Mouse (Mus musculus): ENCODE data around the gene Pdgfc. TPM values are rescaled to one million over a fixed set of nuclear protein-coding genes. Genes with fewer than 3 reads are reported as not detected.

Gene Pdgfc
- polyA plus RNA-seq (2012) = not detected in 2 replicates

DNA sequence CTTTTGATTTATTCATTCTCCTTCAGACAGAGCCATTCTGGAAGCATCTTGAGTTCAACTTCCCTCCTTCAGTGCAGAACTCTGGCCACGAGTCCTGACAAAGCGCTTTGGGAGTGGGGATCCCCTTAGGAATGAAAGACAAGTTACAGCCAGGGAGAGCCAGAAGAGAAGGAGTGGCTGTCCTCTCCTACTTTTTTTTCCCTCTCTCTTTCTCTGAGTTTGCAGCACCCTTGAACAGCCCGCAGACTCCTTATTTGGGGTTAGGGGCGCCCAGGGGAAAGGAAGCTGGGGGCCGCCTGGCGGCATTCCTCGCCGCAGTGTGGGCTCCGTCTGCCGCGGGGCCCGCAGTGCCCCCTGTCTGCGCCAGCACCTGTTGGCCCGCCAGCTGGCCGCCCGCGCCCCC is at the start of gene Pdgfc:
TSS of gene Pdgfc (plus strand) at position 266 of the 403 bp plus-strand sequence.
- TF ChIP-seq GATA1 (IDR thresholded peaks at IDR 0.05; ENCODE audit: low read length) (no peak), TAL1 (IDR thresholded peaks at IDR 0.05; ENCODE audit: low read length) (no peak)
- Histone ChIP-seq H3K9me3 (ENCODE audit: control insufficient read depth, low read length) (no peaks in the 10 kb centered on the region; the same call in 1 of the 2 replicates), H3K4me1 (ENCODE audit: control insufficient read depth) (no peaks in the 10 kb centered on the region), H3K27me3 (ENCODE audit: control insufficient read depth) (peaks cover 37% of the 10 kb centered on the region), H3K4me3 (replicated peaks) (peak within 1 kb of the TSS; percentile 43), H3K36me3 (ENCODE audit: control insufficient read depth) (no peaks in the 10 kb centered on the region)

DNA sequence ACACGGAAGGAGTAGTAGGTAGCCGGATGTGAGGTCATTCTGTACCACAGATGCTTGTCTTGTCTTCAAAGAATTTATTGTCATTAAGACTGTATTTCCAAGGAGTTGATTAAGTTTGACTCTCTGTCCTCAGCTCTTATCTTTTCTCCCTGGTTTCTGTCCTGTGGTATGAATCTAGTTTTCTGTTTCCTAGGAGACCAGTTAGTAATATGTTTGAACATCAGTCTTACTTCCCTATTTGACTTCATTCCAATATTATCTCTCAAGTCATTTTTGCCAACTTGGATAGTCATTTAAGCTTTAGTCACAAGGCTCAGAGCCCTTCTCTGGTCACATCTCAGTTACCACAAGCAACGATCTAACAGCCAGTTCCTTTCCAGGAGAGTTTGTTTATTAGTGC is 27.0 kb upstream of the Pdgfc start:
- no peaks in the 10 kb centered on the region for H3K27me3 ChIP-seq (ENCODE audit: control insufficient read depth)
- no peaks in the 10 kb centered on the region for H3K9me3 ChIP-seq (ENCODE audit: control insufficient read depth, low read length)
- no peak for TF ChIP-seq GATA1 (IDR thresholded peaks at IDR 0.05; ENCODE audit: low read length)
- no peak for TF ChIP-seq TAL1 (IDR thresholded peaks at IDR 0.05; ENCODE audit: low read length)
- H3K4me3 ChIP-seq (replicated peaks) = no peak overlapping the region
- H3K4me1 ChIP-seq (ENCODE audit: control insufficient read depth) = no peaks in the 10 kb centered on the region
- no peaks in the 10 kb centered on the region for H3K36me3 ChIP-seq (ENCODE audit: control insufficient read depth)

DNA sequence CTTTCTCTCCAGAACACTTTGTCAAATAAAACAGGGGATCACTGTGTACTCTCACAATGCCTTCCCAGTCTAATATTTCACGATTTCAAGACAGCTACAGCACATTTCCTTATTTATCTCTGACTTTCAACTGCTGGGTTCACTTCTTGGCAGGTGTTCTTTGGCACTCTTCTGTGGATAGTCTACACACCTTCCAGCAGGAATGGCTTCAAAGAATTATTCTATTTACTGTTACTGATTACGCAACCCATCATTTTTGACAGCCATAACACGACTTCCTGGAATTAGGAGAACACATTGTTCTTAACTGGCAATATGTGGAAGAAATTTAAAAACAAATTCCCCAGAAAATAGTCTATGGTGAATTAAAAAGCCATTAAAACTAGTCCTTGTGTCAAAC is 26.3 kb upstream of the Pdgfc start:
- no peak for TF ChIP-seq TAL1 (IDR thresholded peaks at IDR 0.05; ENCODE audit: low read length)
- no peak for TF ChIP-seq GATA1 (IDR thresholded peaks at IDR 0.05; ENCODE audit: low read length)
- Histone ChIP-seq H3K4me1 (ENCODE audit: control insufficient read depth) (no peaks in the 10 kb centered on the region), H3K9me3 (ENCODE audit: control insufficient read depth, low read length) (no peaks in the 10 kb centered on the region), H3K36me3 (ENCODE audit: control insufficient read depth) (no peaks in the 10 kb centered on the region), H3K4me3 (replicated peaks) (no peak overlapping the region), H3K27me3 (ENCODE audit: control insufficient read depth) (no peaks in the 10 kb centered on the region)

DNA sequence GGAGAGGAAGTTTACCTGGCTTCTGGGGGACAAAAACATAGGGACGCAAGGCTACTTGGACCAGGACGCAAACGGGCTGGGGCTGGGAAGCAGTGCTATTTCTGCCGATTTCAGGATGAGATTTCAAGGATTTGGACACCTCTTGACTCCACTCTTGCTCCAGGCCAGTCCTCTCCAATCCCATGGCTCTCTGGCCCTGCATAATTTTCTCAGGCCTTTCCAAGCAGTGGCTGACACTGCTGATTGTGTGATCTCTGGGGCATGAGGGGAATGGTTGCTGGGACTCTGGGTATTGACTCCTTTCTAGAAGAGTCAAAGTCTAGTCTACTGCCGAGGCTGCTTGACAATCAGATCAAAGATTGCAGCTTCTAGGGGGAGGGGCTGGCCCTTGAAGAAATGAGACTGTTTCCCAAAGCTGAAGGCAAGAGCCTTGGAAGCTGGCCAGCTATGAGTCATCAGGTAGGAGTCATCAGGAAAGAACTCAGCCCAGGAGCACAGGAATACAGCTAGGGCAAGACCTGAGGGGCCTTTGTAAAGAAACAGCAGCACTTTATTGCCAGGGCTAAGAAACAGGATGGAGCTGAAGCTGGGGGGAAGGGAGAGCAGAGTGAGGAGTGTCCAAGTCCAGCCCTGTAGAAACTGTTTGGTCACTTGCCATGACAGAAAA is 18.7 kb upstream of the Pdgfc start:
- TF ChIP-seq TAL1 (IDR thresholded peaks at IDR 0.05; ENCODE audit: low read length) (no peak), GATA1 (IDR thresholded peaks at IDR 0.05; ENCODE audit: low read length) (no peak)
- Histone ChIP-seq H3K36me3 (ENCODE audit: control insufficient read depth) (no peaks in the 10 kb centered on the region), H3K9me3 (ENCODE audit: control insufficient read depth, low read length) (no peaks in the 10 kb centered on the region), H3K4me1 (ENCODE audit: control insufficient read depth) (no peaks in the 10 kb centered on the region), H3K27me3 (ENCODE audit: control insufficient read depth) (no peaks in the 10 kb centered on the region), H3K4me3 (replicated peaks) (no peak overlapping the region)

DNA sequence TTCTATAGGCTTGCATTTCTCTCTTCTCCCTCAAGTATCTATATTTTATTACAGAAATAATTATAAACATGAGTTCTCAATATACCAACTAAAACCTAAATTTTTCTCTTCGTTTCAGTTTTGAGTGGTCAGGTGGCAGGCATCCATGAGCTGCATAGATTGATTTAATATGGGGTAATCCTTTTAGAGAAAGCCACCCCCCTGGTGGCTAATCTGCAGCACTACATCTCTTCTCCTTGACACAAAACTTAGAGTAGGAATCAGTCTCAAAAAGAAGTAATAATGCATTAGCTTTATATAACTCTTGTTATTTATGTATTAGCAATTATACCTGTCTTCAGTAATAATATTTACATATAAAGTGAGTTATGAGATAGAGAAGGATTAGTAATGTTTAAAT is 16.2 kb upstream of the Pdgfc start:
- Histone ChIP-seq H3K4me1 (ENCODE audit: control insufficient read depth) (no peaks in the 10 kb centered on the region), H3K9me3 (ENCODE audit: control insufficient read depth, low read length) (no peaks in the 10 kb centered on the region)

DNA sequence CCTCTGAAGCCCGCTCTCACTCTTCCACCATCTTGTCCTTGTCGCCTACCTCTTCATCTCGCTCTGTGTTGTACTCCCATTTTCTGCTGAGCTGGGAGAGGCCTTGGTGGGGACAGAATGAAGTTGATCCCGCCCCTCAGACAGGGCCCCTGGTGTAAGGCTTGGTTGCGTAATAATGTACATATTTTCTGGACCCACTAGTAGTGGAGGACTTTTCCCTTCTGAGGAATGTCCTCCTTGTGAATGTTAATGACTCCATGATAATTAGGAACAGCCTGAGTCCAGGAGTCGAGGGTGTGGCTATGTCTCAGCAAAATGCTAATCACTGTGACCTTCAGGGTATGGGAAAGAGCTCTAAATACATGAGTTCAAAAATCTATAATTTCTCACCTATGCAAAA is 14.4 kb upstream of the Pdgfc start:
- TF ChIP-seq TAL1 (IDR thresholded peaks at IDR 0.05; ENCODE audit: low read length) (no peak), GATA1 (IDR thresholded peaks at IDR 0.05; ENCODE audit: low read length) (no peak)
- Histone ChIP-seq H3K4me3 (replicated peaks) (no peak overlapping the region), H3K9me3 (ENCODE audit: control insufficient read depth, low read length) (no peaks in the 10 kb centered on the region), H3K36me3 (ENCODE audit: control insufficient read depth) (no peaks in the 10 kb centered on the region), H3K4me1 (ENCODE audit: control insufficient read depth) (no peaks in the 10 kb centered on the region), H3K27me3 (ENCODE audit: control insufficient read depth) (no peaks in the 10 kb centered on the region)

More for the DNA sequence above, 16.2 kb upstream of the Pdgfc start:
- H3K36me3 ChIP-seq (ENCODE audit: control insufficient read depth) = no peaks in the 10 kb centered on the region
- no peaks in the 10 kb centered on the region for H3K27me3 ChIP-seq (ENCODE audit: control insufficient read depth)
- H3K4me3 ChIP-seq (replicated peaks) = no peak overlapping the region
- TF ChIP-seq TAL1 (IDR thresholded peaks at IDR 0.05; ENCODE audit: low read length) (no peak), GATA1 (IDR thresholded peaks at IDR 0.05; ENCODE audit: low read length) (no peak)

DNA sequence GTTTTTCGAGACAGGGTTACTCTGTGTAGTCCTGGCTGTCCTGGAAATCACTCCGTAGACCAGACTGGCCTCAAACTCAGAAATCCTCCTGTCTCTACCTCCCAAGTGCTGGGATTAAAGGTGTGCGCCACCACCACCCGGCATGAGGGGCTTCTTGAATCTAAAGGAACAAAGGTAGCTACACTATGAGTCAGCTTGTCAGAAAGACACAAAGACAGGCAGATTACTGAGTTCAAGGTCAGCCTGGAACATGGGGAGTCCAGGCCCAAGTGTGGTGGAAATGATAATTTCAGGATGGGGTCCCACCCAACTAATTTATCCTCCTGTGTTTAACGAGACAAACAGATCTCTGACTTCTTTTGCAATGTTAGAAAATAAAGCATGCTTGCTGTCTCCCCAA is 13.9 kb upstream of the Pdgfc start:
- Histone ChIP-seq H3K36me3 (ENCODE audit: control insufficient read depth) (no peaks in the 10 kb centered on the region), H3K4me1 (ENCODE audit: control insufficient read depth) (no peaks in the 10 kb centered on the region), H3K9me3 (ENCODE audit: control insufficient read depth, low read length) (no peaks in the 10 kb centered on the region), H3K27me3 (ENCODE audit: control insufficient read depth) (no peaks in the 10 kb centered on the region), H3K4me3 (replicated peaks) (no peak overlapping the region)
- TF ChIP-seq GATA1 (IDR thresholded peaks at IDR 0.05; ENCODE audit: low read length) (no peak), TAL1 (IDR thresholded peaks at IDR 0.05; ENCODE audit: low read length) (no peak)

DNA sequence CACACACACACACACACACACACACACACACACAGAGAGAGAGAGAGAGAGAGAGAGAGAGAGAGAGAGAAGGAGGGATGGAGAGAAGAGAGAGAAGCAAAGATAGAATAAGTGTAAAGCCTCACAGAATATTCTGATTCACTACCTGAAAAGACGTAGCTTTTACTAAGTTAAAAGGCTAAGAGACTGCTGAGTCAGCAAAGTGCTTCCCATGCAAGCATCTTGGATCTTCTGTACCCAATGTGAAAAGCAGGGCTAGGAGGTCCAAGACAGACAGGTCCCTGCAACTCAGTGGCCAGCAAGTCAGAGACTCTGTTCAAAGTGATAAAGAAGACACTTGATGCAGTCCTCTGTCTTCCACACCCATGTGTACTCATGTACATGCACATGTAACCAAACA is 13.4 kb upstream of the Pdgfc start:
- H3K9me3 ChIP-seq (ENCODE audit: control insufficient read depth, low read length) = no peaks in the 10 kb centered on the region
- H3K36me3 ChIP-seq (ENCODE audit: control insufficient read depth) = no peaks in the 10 kb centered on the region
- H3K4me3 ChIP-seq (replicated peaks) = no peak overlapping the region
- TF ChIP-seq GATA1 (IDR thresholded peaks at IDR 0.05; ENCODE audit: low read length) (no peak), TAL1 (IDR thresholded peaks at IDR 0.05; ENCODE audit: low read length) (no peak)
- no peaks in the 10 kb centered on the region for H3K4me1 ChIP-seq (ENCODE audit: control insufficient read depth)
- H3K27me3 ChIP-seq (ENCODE audit: control insufficient read depth) = no peaks in the 10 kb centered on the region

DNA sequence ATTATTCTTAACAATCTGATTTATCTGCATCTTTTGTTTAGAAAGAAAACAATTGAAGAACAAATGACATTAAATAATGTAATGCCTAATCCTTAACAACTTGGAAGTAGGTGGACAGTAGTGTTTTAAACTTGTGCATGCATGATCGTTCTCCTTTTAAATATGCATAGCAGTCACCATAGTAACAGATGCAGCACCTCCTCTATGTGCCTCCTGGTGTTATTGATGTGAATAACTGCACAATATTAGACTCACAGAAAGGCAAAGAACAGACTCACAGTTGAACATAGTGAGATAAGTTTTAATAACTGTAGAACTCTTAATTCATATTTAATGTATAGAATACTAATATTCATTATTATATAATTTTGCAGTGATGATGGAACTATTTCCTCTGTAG is 12.6 kb upstream of the Pdgfc start:
- Histone ChIP-seq H3K4me3 (replicated peaks) (no peak overlapping the region), H3K4me1 (ENCODE audit: control insufficient read depth) (no peaks in the 10 kb centered on the region), H3K9me3 (ENCODE audit: control insufficient read depth, low read length) (no peaks in the 10 kb centered on the region), H3K27me3 (ENCODE audit: control insufficient read depth) (no peaks in the 10 kb centered on the region), H3K36me3 (ENCODE audit: control insufficient read depth) (no peaks in the 10 kb centered on the region)
- TF ChIP-seq GATA1 (IDR thresholded peaks at IDR 0.05; ENCODE audit: low read length) = no peak
- TF ChIP-seq TAL1 (IDR thresholded peaks at IDR 0.05; ENCODE audit: low read length) = no peak

Measured in erythroblast, embryonic 14.5 days (primary cell).